In genomic region chr10:10557570-10558336, GRCm38 (mm10) we compare ENCODE assay signal across 8 mouse cellular contexts. TPM values are rescaled to one million over a fixed set of nuclear protein-coding genes. Genes with fewer than 3 reads are reported as not detected.
A peak's percentile ranks its signal among the peaks of the same experiment; 100 is the strongest.
DNase-seq lines count a peak whose midpoint lies in the region; ATAC-seq and TF ChIP-seq lines count a peak whose summit lies in the region.

Gene Rab32, minus strand, starts transcription at chr10:10558265.

- no peaks in the 10 kb centered on the region for H3K9me3 ChIP-seq in hindbrain, embryonic 16.5 days (ENCODE audit: control insufficient read depth, low read length)

- under 1% methylated on average over 50 of the region's 51 CpGs for WGBS in hindbrain, embryonic 16.5 days

- H3K36me3 ChIP-seq in hindbrain, embryonic 16.5 days (ENCODE audit: control insufficient read depth, insufficient read depth, low read length) = no peaks in the 10 kb centered on the region

- H3K9ac ChIP-seq in hindbrain, embryonic 16.5 days (ENCODE audit: low read depth, low read length) = peak within 1 kb of the TSS; percentile 61

- peak; percentile 91 for ATAC-seq in common myeloid progenitor, adult 5-6 weeks (replicated peaks; ENCODE audit: low read depth, poor library complexity, severe bottlenecking)
- peak; percentile 98 for ATAC-seq in hindbrain, embryonic 16.5 days

- no peaks in the 10 kb centered on the region for H3K4me1 ChIP-seq in hindbrain, embryonic 16.5 days (ENCODE audit: control insufficient read depth, insufficient read depth, low read depth, low read length)

- TF ChIP-seq CTCF in gastrocnemius, adult 2 months (IDR thresholded peaks at IDR 0.05) = peak; percentile 99

- peak within 1 kb of the TSS; percentile 91 for H3K4me3 ChIP-seq in gastrocnemius, adult 2 months
- H3K4me3 ChIP-seq in hindbrain, embryonic 16.5 days (ENCODE audit: low read length) = peak within 1 kb of the TSS; percentile 62

- peak; percentile 91 for DNase-seq in ZHBTc4 (ENCODE audit: low read depth, low spot score)
- DNase-seq in gastrocnemius, adult 2 months = peak; percentile 94
- DNase-seq in left cerebral cortex, adult 11 months (ENCODE audit: low spot score) = peak; percentile 69
- DNase-seq in lung, postnatal 36 days = peak; percentile 94
- peak; percentile 91 for DNase-seq in retina, embryonic 14.5 days (ENCODE audit: low spot score)
- peak; percentile 94 for DNase-seq in thymus, postnatal 4 days

- H3K4me2 ChIP-seq in hindbrain, embryonic 16.5 days (ENCODE audit: low read length) = peak within 1 kb of the TSS; percentile 83

- H3K27ac ChIP-seq in gastrocnemius, adult 2 months = peak within 1 kb of the TSS; percentile 83
- H3K27ac ChIP-seq in hindbrain, embryonic 16.5 days (ENCODE audit: low read depth, low read length) = no peak within 1 kb of the TSS; the same call in 1 of the 2 replicates

- H3K27me3 ChIP-seq in hindbrain, embryonic 16.5 days (replicated peaks; ENCODE audit: control insufficient read depth, insufficient read depth, low read length) = no peaks in the 10 kb centered on the region

- intact Hi-C loops in gastrocnemius, adult 2 months (cut with DNase I) = loop anchor here (1.0 to 10.0 kb wide), 3 partner anchors 150 to 733 kb away; no protein-coding TSS in a partner anchor

RNA-seq across cellular contexts. Expression of gene Rab32, which starts in this region (rescaled TPM):
- total RNA-seq in common myeloid progenitor, adult 5-6 weeks (2017) = 18.2 and 25.1 TPM in 2 replicates
- under 1 TPM; 0.87 to 0.98 TPM for total RNA-seq in gastrocnemius, adult 2 months (2021)
- 4.4 and 4.6 TPM in 2 replicates for polyA plus RNA-seq in hindbrain, embryonic 16.5 days (2015; fragmentation: Nextera tagmentation; extraction: Ambion mirVana)

Comparison
In these comparisons a context has a peak if more than half of its experiments do, and no peak if none do; other contexts are left out.
1. Peak in DNase-seq, H3K4me3 ChIP-seq and H3K27ac ChIP-seq in gastrocnemius, adult 2 months; RNA of the gene not detected or under 1 TPM.